23 mouse cellular contexts compared by ENCODE assay signal in the genomic region with DNA sequence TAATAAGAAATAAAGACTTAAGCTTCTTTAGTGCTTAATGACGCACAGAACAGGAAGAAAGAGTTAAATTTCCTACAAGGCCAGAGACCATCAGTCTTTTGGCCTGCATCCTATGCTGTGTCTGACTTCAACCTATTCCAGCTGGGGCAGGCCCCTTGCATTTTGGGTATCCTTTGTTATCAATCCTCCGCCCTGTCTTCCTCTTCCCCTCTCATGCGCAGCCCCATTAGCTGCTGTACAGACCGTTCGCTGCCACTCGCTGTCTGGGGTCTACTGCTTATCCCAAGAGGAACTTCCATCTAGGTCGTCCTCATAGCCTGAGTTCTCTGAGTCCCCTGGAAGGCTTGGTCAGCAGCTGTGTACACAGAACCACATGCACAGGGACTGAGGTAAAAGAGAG.
A peak's percentile ranks its signal among the peaks of the same experiment; 100 is the strongest.
DNase-seq lines count a peak whose midpoint lies in the region; ATAC-seq and TF ChIP-seq lines count a peak whose summit lies in the region.
"Had no signal": no experiment of that assay in that cellular context is flagged by ENCODE, and none has a peak within 500 bp of the region (broad histone marks: within the 10 kb centered on the region; RNA-seq: fewer than 3 reads in every experiment).

No protein-coding gene starts in this region.

- WGBS in heart, adult 2 months = 74% methylated on average over 7 of the region's 7 CpGs
- 61% methylated on average over 7 of the region's 7 CpGs for WGBS in kidney, embryonic 15.5 days
- 75% methylated on average over 7 of the region's 7 CpGs for WGBS in limb, embryonic 10.5 days
- 57% methylated on average over 7 of the region's 7 CpGs for WGBS in limb, embryonic 12.5 days
- WGBS in lung, adult 2 months = 80% methylated on average over 7 of the region's 7 CpGs

- no peak overlapping the region for H3K4me3 ChIP-seq in heart, adult 2 months
- no peak overlapping the region for H3K4me3 ChIP-seq in kidney, embryonic 15.5 days (replicated peaks)
- H3K4me3 ChIP-seq in limb, embryonic 10.5 days = no peak overlapping the region
- no peak overlapping the region for H3K4me3 ChIP-seq in limb, embryonic 12.5 days (replicated peaks)
- H3K4me3 ChIP-seq in lung, adult 2 months (replicated peaks; ENCODE audit: extremely low read depth, low read depth, low read length) = no peak overlapping the region
- H3K4me3 ChIP-seq: forebrain, embryonic 10.5 days; forebrain, embryonic 15.5 days; heart, embryonic 13.5 days; hindbrain, embryonic 15.5 days had no signal

- H3K9ac ChIP-seq in heart, adult 2 months (ENCODE audit: low read depth, low read length) = no peak overlapping the region
- no peak overlapping the region for H3K9ac ChIP-seq in kidney, embryonic 15.5 days
- no peak overlapping the region for H3K9ac ChIP-seq in limb, embryonic 12.5 days (replicated peaks)
- H3K9ac ChIP-seq: forebrain, embryonic 15.5 days; heart, embryonic 13.5 days; hindbrain, embryonic 15.5 days had no signal

- TF ChIP-seq POLR2A in heart, adult 2 months (IDR thresholded peaks at IDR 0.05; ENCODE audit: insufficient read depth, low read depth, low read length) = no peak
- no peak for TF ChIP-seq POLR2A in lung, adult 2 months (IDR thresholded peaks at IDR 0.05; ENCODE audit: borderline replicate concordance, extremely low read depth, low read depth, low read length)

- no peak for TF ChIP-seq EP300 in heart, adult 2 months (IDR thresholded peaks at IDR 0.05; ENCODE audit: insufficient read depth, low read depth, low read length)

- no peaks in the 10 kb centered on the region for H3K36me3 ChIP-seq in heart, adult 2 months (ENCODE audit: control insufficient read depth, insufficient read depth, low read length)
- H3K36me3 ChIP-seq in kidney, embryonic 15.5 days = no peaks in the 10 kb centered on the region
- no peaks in the 10 kb centered on the region for H3K36me3 ChIP-seq in limb, embryonic 10.5 days
- no peaks in the 10 kb centered on the region for H3K36me3 ChIP-seq in limb, embryonic 12.5 days
- H3K36me3 ChIP-seq: forebrain, embryonic 10.5 days; forebrain, embryonic 15.5 days; G1E; heart, embryonic 13.5 days; hindbrain, embryonic 15.5 days had no signal

- TF ChIP-seq CTCF in heart, adult 2 months (IDR thresholded peaks at IDR 0.05) = no peak
- TF ChIP-seq CTCF in lung, adult 2 months (IDR thresholded peaks at IDR 0.05; ENCODE audit: insufficient read depth, low read length) = no peak

- H3K4me1 ChIP-seq in heart, adult 2 months (ENCODE audit: control insufficient read depth, insufficient read depth, low read length) = no peaks in the 10 kb centered on the region
- 0 out of 2 replicates have a peak, but pooled peaks cover 2% of the 10 kb centered on the region for H3K4me1 ChIP-seq in kidney, embryonic 15.5 days
- H3K4me1 ChIP-seq in limb, embryonic 10.5 days = peaks cover 14% of the 10 kb centered on the region
- peaks cover 19% of the 10 kb centered on the region for H3K4me1 ChIP-seq in limb, embryonic 12.5 days (replicated peaks)
- no peaks in the 10 kb centered on the region for H3K4me1 ChIP-seq in lung, adult 2 months (ENCODE audit: control insufficient read depth, insufficient read depth, low read length)
- H3K4me1 ChIP-seq: forebrain, embryonic 15.5 days; hindbrain, embryonic 15.5 days had no signal

- intact Hi-C loops in heart, adult 2 months (cut with DNase I) = no loop called here

- H3K9me3 ChIP-seq in kidney, embryonic 15.5 days (replicated peaks) = no peaks in the 10 kb centered on the region
- no peaks in the 10 kb centered on the region for H3K9me3 ChIP-seq in limb, embryonic 10.5 days (replicated peaks)
- H3K9me3 ChIP-seq in limb, embryonic 12.5 days = no peaks in the 10 kb centered on the region
- H3K9me3 ChIP-seq: forebrain, embryonic 10.5 days; forebrain, embryonic 15.5 days; G1E; heart, embryonic 13.5 days; hindbrain, embryonic 15.5 days had no signal

- H3K27ac ChIP-seq in heart, adult 2 months = no peak overlapping the region
- H3K27ac ChIP-seq in kidney, embryonic 15.5 days = no peak overlapping the region
- H3K27ac ChIP-seq in limb, embryonic 10.5 days = peak overlapping the region; percentile 76
- peak overlapping the region; percentile 72; the same call in 1 of the 2 replicates for H3K27ac ChIP-seq in limb, embryonic 12.5 days
- H3K27ac ChIP-seq: forebrain, embryonic 10.5 days; forebrain, embryonic 15.5 days; heart, embryonic 13.5 days; hindbrain, embryonic 15.5 days had no signal

- ATAC-seq in kidney, embryonic 15.5 days (replicated peaks; ENCODE audit: low FRiP score) = peak; percentile 56
- ATAC-seq in limb, embryonic 12.5 days (ENCODE audit: insufficient number of reproducible peaks, insufficient read depth, low FRiP score, low TSS enrichment, low read depth) = peak; percentile 66; the same call in 1 of the 2 replicates
- ATAC-seq: forebrain, embryonic 15.5 days; Patski had no signal

- peak; percentile 41 for DNase-seq in heart, adult 11 months
- no peak for DNase-seq in heart, adult 2 months
- no peak for DNase-seq in kidney, adult 8-10 months
- no peak for DNase-seq in limb, embryonic 10.5 days (ENCODE audit: low spot score)
- DNase-seq in lung, adult 2 months = no peak
- DNase-seq: adrenal gland, postnatal 10 days; adrenal gland, postnatal 36 days; B cell, adult 2 months; cerebellum, adult 18-20 months; cerebellum, adult 9-10 months; cerebellum, postnatal 14 days; gastrocnemius, postnatal 25 days; heart, postnatal 14 days; heart, postnatal 4 days had no signal

- no peaks in the 10 kb centered on the region for H3K79me2 ChIP-seq in heart, adult 2 months (replicated peaks; ENCODE audit: control insufficient read depth, insufficient read depth, low read length)

- no peaks in the 10 kb centered on the region for H3K27me3 ChIP-seq in heart, adult 2 months (ENCODE audit: control insufficient read depth, insufficient read depth, low read length)
- no peaks in the 10 kb centered on the region for H3K27me3 ChIP-seq in kidney, embryonic 15.5 days
- H3K27me3 ChIP-seq in limb, embryonic 10.5 days (ENCODE audit: low read depth, poor library complexity, severe bottlenecking) = no peaks in the 10 kb centered on the region
- no peaks in the 10 kb centered on the region for H3K27me3 ChIP-seq in limb, embryonic 12.5 days
- H3K27me3 ChIP-seq: CH12.LX; forebrain, embryonic 15.5 days; heart, embryonic 13.5 days; hindbrain, embryonic 15.5 days had no signal

- no peak overlapping the region for H3K4me2 ChIP-seq in kidney, embryonic 15.5 days
- no peak overlapping the region for H3K4me2 ChIP-seq in limb, embryonic 12.5 days
- H3K4me2 ChIP-seq: forebrain, embryonic 15.5 days; heart, embryonic 13.5 days; hindbrain, embryonic 15.5 days had no signal

Comparison
In these comparisons a context has a peak if more than half of its experiments do, and no peak if none do; other contexts are left out.
1. H3K27ac ChIP-seq: peak in limb, embryonic 10.5 days (single experiment) and limb, embryonic 12.5 days (single experiment); none in heart, adult 2 months (single experiment) and kidney, embryonic 15.5 days (single experiment).